Mouse (Mus musculus): ENCODE data around the gene Wdcp. TPM values are rescaled to one million over a fixed set of nuclear protein-coding genes. Genes with fewer than 3 reads are reported as not detected.

Gene Wdcp
- polyA plus RNA-seq, 1 experiment from 2014 or later = 12.2 TPM

DNA sequence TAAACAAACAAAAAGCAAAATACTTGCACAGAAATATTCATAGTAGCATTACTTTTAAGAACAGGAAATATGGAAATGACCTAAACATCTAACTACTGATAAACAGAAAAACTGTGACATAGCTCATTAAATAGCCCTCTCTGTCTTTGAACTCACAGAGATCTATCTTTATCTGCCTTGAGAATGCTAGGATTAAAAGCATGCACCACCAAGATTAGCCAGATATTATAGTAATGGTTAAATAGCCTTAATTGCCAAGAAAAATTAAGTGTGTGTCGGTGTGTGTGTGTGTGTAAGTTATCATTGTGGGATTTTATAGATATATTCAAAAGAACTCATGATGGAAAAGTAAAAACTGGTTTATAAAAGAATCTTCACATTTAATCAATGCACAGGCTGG is 46.8 kb downstream of the Wdcp start:
- no peak for DNase-seq (ENCODE audit: low spot score)
- Histone ChIP-seq H3K9ac (ENCODE audit: low read length) (no peak overlapping the region), H3K4me2 (ENCODE audit: low read length) (no peak overlapping the region), H3K36me3 (ENCODE audit: control insufficient read depth, insufficient read depth, low read length) (peaks cover 27% of the 10 kb centered on the region), H3K4me1 (ENCODE audit: control insufficient read depth, insufficient read depth, low read length) (no peaks in the 10 kb centered on the region), H3K27ac (ENCODE audit: low read depth, low read length) (no peak overlapping the region), H3K27me3 (replicated peaks; ENCODE audit: control insufficient read depth, insufficient read depth, low read length) (no peaks in the 10 kb centered on the region), H3K4me3 (ENCODE audit: low read depth, low read length) (no peak overlapping the region), H3K9me3 (replicated peaks; ENCODE audit: control insufficient read depth, low read length) (no peaks in the 10 kb centered on the region)
- WGBS = 96% methylated on average over 1 of the region's 1 CpGs
- ATAC-seq = no peak

DNA sequence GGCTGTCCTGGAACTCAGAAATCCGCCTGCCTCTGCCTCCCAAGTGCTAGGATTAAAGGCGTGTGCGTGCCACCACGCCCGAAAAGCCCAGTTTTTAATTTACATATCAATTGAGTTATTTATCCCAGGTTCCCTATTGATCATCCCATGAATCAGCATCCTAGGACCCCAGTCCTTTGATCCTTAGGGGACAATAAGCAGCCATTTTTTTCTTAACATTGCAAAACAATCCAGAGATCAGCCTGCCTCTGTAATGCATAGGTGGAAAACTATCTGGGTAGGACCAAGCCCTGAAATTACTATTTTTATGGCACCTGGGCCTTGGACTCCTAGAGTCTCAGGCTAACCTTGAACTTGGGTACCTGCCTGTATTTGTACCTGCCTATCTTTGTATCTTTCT is 54.9 kb downstream of the Wdcp start:
- H3K4me1 ChIP-seq (ENCODE audit: control insufficient read depth, insufficient read depth, low read length) = no peaks in the 10 kb centered on the region
- WGBS = 88% methylated on average over 5 of the region's 5 CpGs

DNA sequence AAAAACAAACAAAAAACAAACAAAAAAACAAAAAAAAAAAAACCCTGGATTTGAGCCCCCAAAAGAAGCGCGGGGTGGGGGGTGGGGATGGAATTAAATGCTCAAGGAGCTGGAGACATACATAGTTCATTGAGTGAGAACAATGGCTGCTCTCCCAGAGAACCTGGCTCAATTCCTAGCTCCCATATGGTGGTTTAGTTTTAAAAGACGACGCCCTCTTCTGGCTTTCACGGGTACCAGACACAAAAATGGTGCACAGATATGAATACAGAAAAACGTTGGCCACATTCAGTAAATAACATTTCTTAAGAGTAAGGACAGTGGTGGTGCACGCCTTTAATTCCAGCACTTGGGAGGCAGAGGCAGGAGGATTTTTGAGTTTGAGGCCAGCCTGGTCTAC is 62.8 kb downstream of the Wdcp start:
- Histone ChIP-seq H3K9ac (ENCODE audit: low read length) (no peak overlapping the region), H3K27ac (ENCODE audit: low read depth, low read length) (no peak overlapping the region), H3K4me2 (ENCODE audit: low read length) (peak overlapping the region; percentile 74; the same call in 1 of the 2 replicates), H3K36me3 (ENCODE audit: control insufficient read depth, insufficient read depth, low read length) (no peaks in the 10 kb centered on the region), H3K27me3 (replicated peaks; ENCODE audit: control insufficient read depth, insufficient read depth, low read length) (no peaks in the 10 kb centered on the region), H3K4me1 (ENCODE audit: control insufficient read depth, insufficient read depth, low read length) (no peaks in the 10 kb centered on the region), H3K4me3 (ENCODE audit: low read depth, low read length) (no peak overlapping the region; the same call in 1 of the 2 replicates), H3K9me3 (replicated peaks; ENCODE audit: control insufficient read depth, low read length) (no peaks in the 10 kb centered on the region)
- 58% methylated on average over 7 of the region's 7 CpGs for WGBS
- DNase-seq (ENCODE audit: low spot score) = peak; percentile 67
- no peak for ATAC-seq

More for the DNA sequence above, 54.9 kb downstream of the Wdcp start:
- Histone ChIP-seq H3K27ac (ENCODE audit: low read depth, low read length) (no peak overlapping the region), H3K36me3 (ENCODE audit: control insufficient read depth, insufficient read depth, low read length) (peaks cover 6% of the 10 kb centered on the region; the same call in 1 of the 2 replicates), H3K9me3 (replicated peaks; ENCODE audit: control insufficient read depth, low read length) (no peaks in the 10 kb centered on the region), H3K9ac (ENCODE audit: low read length) (no peak overlapping the region), H3K4me2 (ENCODE audit: low read length) (no peak overlapping the region), H3K27me3 (replicated peaks; ENCODE audit: control insufficient read depth, insufficient read depth, low read length) (no peaks in the 10 kb centered on the region), H3K4me3 (ENCODE audit: low read depth, low read length) (no peak overlapping the region)
- ATAC-seq = no peak
- no peak for DNase-seq (ENCODE audit: low spot score)

DNA sequence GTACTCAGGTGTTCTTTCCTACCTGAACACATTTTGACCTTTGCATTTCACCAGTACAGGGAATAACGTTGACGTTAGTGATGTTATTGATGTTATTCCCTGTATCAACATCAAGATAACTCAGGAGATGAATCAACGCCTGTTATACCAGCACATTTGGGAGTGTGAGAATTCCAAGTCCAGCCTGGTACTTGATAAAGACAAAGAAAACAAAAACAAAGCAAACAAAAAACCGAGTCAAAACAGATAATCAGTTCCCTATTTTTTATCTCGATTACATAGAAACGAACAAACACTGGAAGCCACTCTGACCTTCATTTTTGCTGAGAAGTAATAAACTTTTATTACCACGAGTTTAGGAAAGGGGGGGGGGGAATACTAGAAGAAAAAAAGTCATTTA is 63.4 kb downstream of the Wdcp start:
- DNase-seq (ENCODE audit: low spot score) (no peak), ATAC-seq (no peak)
- WGBS = 60% methylated on average over 7 of the region's 7 CpGs
- H3K4me1 ChIP-seq (ENCODE audit: control insufficient read depth, insufficient read depth, low read length) = no peaks in the 10 kb centered on the region
- no peaks in the 10 kb centered on the region for H3K27me3 ChIP-seq (replicated peaks; ENCODE audit: control insufficient read depth, insufficient read depth, low read length)
- H3K9me3 ChIP-seq (replicated peaks; ENCODE audit: control insufficient read depth, low read length) = no peaks in the 10 kb centered on the region
- peak overlapping the region; percentile 83 for H3K9ac ChIP-seq (ENCODE audit: low read length)
- H3K4me2 ChIP-seq (ENCODE audit: low read length) = peak overlapping the region; percentile 74
- peak overlapping the region; percentile 68 for H3K4me3 ChIP-seq (ENCODE audit: low read depth, low read length)
- H3K27ac ChIP-seq (ENCODE audit: low read depth, low read length) = no peak overlapping the region
- H3K36me3 ChIP-seq (ENCODE audit: control insufficient read depth, insufficient read depth, low read length) = no peaks in the 10 kb centered on the region

DNA sequence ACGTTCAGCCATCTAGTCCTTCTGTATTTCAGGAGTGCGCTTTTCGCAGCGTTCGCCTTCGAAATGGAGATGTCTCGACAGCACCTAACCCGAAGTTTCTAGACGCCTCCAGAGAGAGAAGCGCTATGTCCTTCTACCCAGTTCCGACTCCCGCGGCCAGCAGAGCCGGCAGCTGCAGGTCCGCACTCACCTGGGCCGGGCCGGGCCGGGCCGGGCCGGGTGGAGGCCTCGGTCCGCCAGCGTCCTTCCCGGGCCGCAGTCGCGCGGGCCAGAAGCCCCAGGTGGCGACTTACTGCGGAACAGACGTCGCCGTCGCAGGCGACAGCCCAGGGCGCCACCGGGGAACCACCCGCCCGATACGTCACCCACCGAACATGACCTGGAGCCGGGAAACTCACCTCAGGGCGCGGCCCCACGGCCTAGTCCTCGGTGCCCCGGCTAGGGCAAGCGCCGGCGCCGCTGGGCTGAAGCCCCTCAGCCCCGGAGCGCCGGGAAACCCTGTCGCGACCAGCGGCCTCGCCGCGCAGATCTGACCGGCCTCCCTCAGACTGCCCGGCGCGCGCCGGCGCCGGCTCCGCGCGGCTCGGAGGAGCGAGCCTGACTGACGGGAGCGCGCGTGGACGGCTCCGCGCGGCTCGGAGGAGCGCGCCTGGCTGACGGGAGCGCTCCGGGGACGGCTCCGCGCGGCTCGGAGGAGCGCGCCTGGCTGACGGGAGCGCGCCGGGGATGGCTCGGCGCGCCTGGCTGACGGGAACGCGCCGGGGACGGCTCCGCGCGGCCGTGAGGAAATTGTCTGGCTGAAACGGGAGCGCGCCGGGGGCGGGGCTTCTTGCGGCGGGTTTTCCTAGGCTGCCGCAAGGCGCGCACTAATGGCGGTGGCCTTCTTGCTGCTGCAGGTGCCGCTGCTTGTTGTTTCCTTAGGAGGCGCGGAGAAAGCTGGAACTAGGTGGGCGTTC is 64.1 kb downstream of the Wdcp start, which contains the start of gene Ubxn2a:
Gene Ubxn2a (minus strand): TSS at position 755 of the 956 bp plus-strand sequence.
- Histone ChIP-seq H3K4me1 (ENCODE audit: control insufficient read depth, insufficient read depth, low read length) (no peaks in the 10 kb centered on the region), H3K4me3 (ENCODE audit: low read depth, low read length) (peak within 1 kb of the TSS; percentile 68), H3K9ac (ENCODE audit: low read length) (peak within 1 kb of the TSS; percentile 83), H3K36me3 (ENCODE audit: control insufficient read depth, insufficient read depth, low read length) (no peaks in the 10 kb centered on the region), H3K4me2 (ENCODE audit: low read length) (peak within 1 kb of the TSS; percentile 74), H3K9me3 (replicated peaks; ENCODE audit: control insufficient read depth, low read length) (no peaks in the 10 kb centered on the region), H3K27ac (ENCODE audit: low read depth, low read length) (peak within 1 kb of the TSS; percentile 82), H3K27me3 (replicated peaks; ENCODE audit: control insufficient read depth, insufficient read depth, low read length) (no peaks in the 10 kb centered on the region)
- DNase-seq (ENCODE audit: low spot score) (peak; percentile 96), ATAC-seq (peak; percentile 94)
- whole genome bisulfite sequencing = 1% methylated on average over 120 of the region's 125 CpGs

DNA sequence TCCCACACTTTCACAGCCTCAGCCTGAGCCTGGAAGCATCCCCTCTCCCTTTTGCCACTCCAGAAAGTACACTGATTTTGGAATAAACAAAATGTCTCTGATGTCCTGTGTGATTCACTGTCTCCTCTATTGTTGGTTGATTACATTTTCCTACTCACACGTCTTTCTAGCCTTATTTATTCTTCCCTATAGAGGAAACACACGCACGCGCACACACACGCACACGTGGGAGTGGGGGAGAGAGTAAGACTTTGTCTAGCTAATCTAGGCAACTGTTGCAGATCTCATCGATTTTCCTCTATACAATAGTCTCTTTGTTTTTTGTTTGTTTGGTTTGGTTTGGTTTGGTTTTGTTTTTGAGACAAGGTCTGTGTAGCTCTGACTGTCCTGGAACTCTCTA is 65.3 kb downstream of the Wdcp start:
- H3K4me2 ChIP-seq (ENCODE audit: low read length) = no peak overlapping the region; the same call in 1 of the 2 replicates
- H3K9me3 ChIP-seq (replicated peaks; ENCODE audit: control insufficient read depth, low read length) = no peaks in the 10 kb centered on the region
- H3K4me3 ChIP-seq (ENCODE audit: low read depth, low read length) = no peak overlapping the region
- H3K4me1 ChIP-seq (ENCODE audit: control insufficient read depth, insufficient read depth, low read length) = no peaks in the 10 kb centered on the region
- H3K9ac ChIP-seq (ENCODE audit: low read length) = no peak overlapping the region
- no peaks in the 10 kb centered on the region for H3K27me3 ChIP-seq (replicated peaks; ENCODE audit: control insufficient read depth, insufficient read depth, low read length)
- DNase-seq (ENCODE audit: low spot score) (no peak), ATAC-seq (no peak)
- no peak overlapping the region for H3K27ac ChIP-seq (ENCODE audit: low read depth, low read length)
- no peaks in the 10 kb centered on the region for H3K36me3 ChIP-seq (ENCODE audit: control insufficient read depth, insufficient read depth, low read length)
- WGBS = 93% methylated on average over 7 of the region's 7 CpGs

Other genes with a start within 250 kb of the Wdcp start
- 0.13 and 0.53 TPM in 2 replicates for gene Fam228a, start 104.9 kb upstream of the Wdcp start, polyA plus RNA-seq (2014; fragmentation: Nextera tagmentation; extraction: Ambion mirVana)
- 10.7 and 11.8 TPM in 2 replicates for gene Pfn4, start 74.3 kb upstream of the Wdcp start, polyA plus RNA-seq (2014; fragmentation: Nextera tagmentation; extraction: Ambion mirVana)
- 4.1 and 5.5 TPM in 2 replicates for gene Fam228b, start 74.0 kb upstream of the Wdcp start, polyA plus RNA-seq (2014; fragmentation: Nextera tagmentation; extraction: Ambion mirVana)
- gene Sf3b6, start 25.8 kb upstream of the Wdcp start, polyA plus RNA-seq (2014; fragmentation: Nextera tagmentation; extraction: Ambion mirVana) = 362 and 405 TPM in 2 replicates
- gene Fkbp1b, start 1.7 kb upstream of the Wdcp start, polyA plus RNA-seq (2014; fragmentation: Nextera tagmentation; extraction: Ambion mirVana) = 26.8 and 28.2 TPM in 2 replicates
- gene Mfsd2b, start 31.1 kb downstream of the Wdcp start, polyA plus RNA-seq (2014; fragmentation: Nextera tagmentation; extraction: Ambion mirVana) = 0.59 and 0.83 TPM in 2 replicates
- gene Ubxn2a, start 64.4 kb downstream of the Wdcp start, polyA plus RNA-seq (2014; fragmentation: Nextera tagmentation; extraction: Ambion mirVana) = 32.4 and 37.2 TPM in 2 replicates
- 12.8 and 13.3 TPM in 2 replicates for gene Atad2b, start 74.0 kb downstream of the Wdcp start, polyA plus RNA-seq (2014; fragmentation: Nextera tagmentation; extraction: Ambion mirVana)

Data from forebrain, embryonic 14.5 days (tissue).